Mouse (Mus musculus) heart, adult 2 months (tissue): ENCODE data around the gene St3gal5.

Experiments
- CTCF ChIP-seq: fragments of 200-600 bp; IDR thresholded peaks from 2 replicates; pipeline ENCODE4 v1.8.1; 2022; ENCODE audit warnings: antibody characterized with exemption, mild to moderate bottlenecking, moderate library complexity
- EP300 ChIP-seq: fragments of 200-500 bp; IDR thresholded peaks from 2 replicates; pipeline ENCODE4 v1.6.1; 2011; ENCODE audit warnings: low read depth, low read length, control low read depth; ENCODE audit not compliant: insufficient read depth
- POLR2A ChIP-seq: fragments of 200-500 bp; IDR thresholded peaks from 2 replicates; pipeline ENCODE4 v1.6.1; 2011; ENCODE audit warnings: mild to moderate bottlenecking, low read depth, low read length, control low read depth; ENCODE audit not compliant: insufficient read depth

- TF ChIP-seq EP300 = no peak
- TF ChIP-seq POLR2A = no peak
- TF ChIP-seq CTCF = no peak
Measured at GRCm38 (mm10) chr6:72096669-72097068, 723 bp upstream of the St3gal5 start.
